Mouse (Mus musculus) kidney, adult 9 months (tissue): ENCODE results near the gene Tfap4.
"Not testable (repeated sequence)": the region's sequence is repeated elsewhere in the genome, so short reads cannot be mapped to it uniquely, and the experiment has no call there.

ENCODE experiments used
- DNase-seq: peaks from one replicate; pipeline ENCODE4 v3.0.0; 2022

The Tfap4 gene

GRCm38 (mm10) chr16:4551885-4552284 is 7.8 kb downstream of the Tfap4 start:
- no peak for DNase-seq

GRCm38 (mm10) chr16:4551056-4551455 is 8.6 kb downstream of the Tfap4 start:
- peak; percentile 75 for DNase-seq

- DNase-seq, result no peak
Measured at GRCm38 (mm10) chr16:4548953-4549688, 10.5 kb downstream of the Tfap4 start.

- no peak for DNase-seq
Measured at GRCm38 (mm10) chr16:4547611-4548010, 12.0 kb downstream of the Tfap4 start.

- no peak for DNase-seq
Measured at GRCm38 (mm10) chr16:4546838-4547237, 12.8 kb downstream of the Tfap4 start.

GRCm38 (mm10) chr16:4544845-4545244 is 14.8 kb downstream of the Tfap4 start:
- no peak for DNase-seq

GRCm38 (mm10) chr16:4543266-4543665 is 16.4 kb downstream of the Tfap4 start:
- DNase-seq, result no peak

GRCm38 (mm10) chr16:4542236-4542774 is 17.3 kb downstream of the Tfap4 start:
- no peak for DNase-seq

GRCm38 (mm10) chr16:4541501-4542198 is 18.0 kb downstream of the Tfap4 start, which contains the start of gene Srl:
Gene Srl, minus strand, starts transcription at chr16:4541816.
- peak; percentile 100 for DNase-seq

GRCm38 (mm10) chr16:4541033-4541432 is 18.6 kb downstream of the Tfap4 start:
- DNase-seq, result no peak

- DNase-seq, result no peak
Measured at GRCm38 (mm10) chr16:4540064-4540775, 19.4 kb downstream of the Tfap4 start.

- no peak for DNase-seq
Measured at GRCm38 (mm10) chr16:4539521-4539920, 20.1 kb downstream of the Tfap4 start.

GRCm38 (mm10) chr16:4537616-4538358 is 21.9 kb downstream of the Tfap4 start:
- no peak for DNase-seq

- DNase-seq, result not testable (repeated sequence)
Measured at GRCm38 (mm10) chr16:4527373-4527772, 32.3 kb downstream of the Tfap4 start.

- DNase-seq, result no peak
Measured at GRCm38 (mm10) chr16:4523313-4524004, 36.2 kb downstream of the Tfap4 start.

GRCm38 (mm10) chr16:4522879-4523278 is 36.8 kb downstream of the Tfap4 start:
- no peak for DNase-seq

GRCm38 (mm10) chr16:4521735-4522530 is 37.7 kb downstream of the Tfap4 start:
- DNase-seq, result no peak

- DNase-seq, result no peak
Measured at GRCm38 (mm10) chr16:4521074-4521667, 38.5 kb downstream of the Tfap4 start.

GRCm38 (mm10) chr16:4520673-4521072 is 39.0 kb downstream of the Tfap4 start:
- DNase-seq, result no peak

GRCm38 (mm10) chr16:4519825-4520224 is 39.8 kb downstream of the Tfap4 start:
- DNase-seq, result no peak

GRCm38 (mm10) chr16:4519157-4519556 is 40.5 kb downstream of the Tfap4 start:
- no peak for DNase-seq
